Mouse (Mus musculus): Measurements from ENCODE around the gene Nr1h3.

DNA sequence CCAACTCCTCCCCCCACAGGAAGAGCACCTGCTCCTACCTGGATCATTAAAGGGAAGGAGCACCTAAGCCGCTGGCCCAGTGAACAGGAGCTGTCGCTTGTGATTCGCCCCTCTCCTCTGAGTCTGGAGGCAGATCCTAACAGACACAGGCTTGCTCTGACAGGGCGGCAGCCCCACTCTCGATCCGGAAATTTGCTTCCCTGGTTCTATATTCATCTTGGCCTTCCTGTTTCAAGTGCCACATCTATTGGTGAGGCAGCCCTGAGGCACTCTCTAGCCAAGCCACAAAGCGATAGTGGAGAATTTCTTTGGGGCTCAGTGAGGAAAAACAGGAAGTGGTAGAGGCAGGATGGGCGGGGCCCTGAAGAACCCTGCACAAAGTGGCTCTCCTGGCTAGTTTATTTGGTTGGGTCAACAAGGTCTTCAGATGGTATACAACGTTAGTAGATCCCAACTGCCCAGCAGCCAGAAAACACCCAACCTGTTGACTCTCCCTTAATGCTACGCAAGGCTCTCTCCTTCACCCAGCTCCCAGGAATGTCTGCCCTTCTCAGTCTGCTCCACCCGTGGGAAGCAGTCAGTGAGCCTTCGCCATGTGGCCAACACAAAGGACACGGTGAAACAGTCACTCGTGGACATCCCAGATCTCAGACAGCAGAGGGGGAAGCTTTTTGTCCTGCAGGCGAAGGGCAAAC lies 18.8 kb downstream of the Nr1h3 start, which contains the start of gene Madd:
- TF ChIP-seq POLR2A (IDR thresholded peaks at IDR 0.05; ENCODE audit: control insufficient read depth, extremely low read depth, insufficient read depth, low read length, poor library complexity): no peak; the same call in 1 of the 2 replicates
- TF ChIP-seq CTCF (IDR thresholded peaks at IDR 0.05; ENCODE audit: borderline replicate concordance, control insufficient read depth, extremely low read depth, insufficient read depth, low read length, poor library complexity): no peak
